Mouse (Mus musculus): ENCODE measurements around the gene Pvalb.

Gene Pvalb

GRCm38 (mm10) chr15:78206312-78206711 is at the start of gene Pvalb:
Gene Pvalb, minus strand, starts transcription at chr15:78206400.
- no peak for DNase-seq

GRCm38 (mm10) chr15:78254751-78255150 is 48.6 kb upstream of the Pvalb start:
- DNase-seq = no peak

GRCm38 (mm10) chr15:78248410-78248809 is 42.2 kb upstream of the Pvalb start:
- peak; percentile 42 to 50 for DNase-seq

- peak; percentile 51 to 60 for DNase-seq
Measured at GRCm38 (mm10) chr15:78247659-78248058, 41.5 kb upstream of the Pvalb start.

GRCm38 (mm10) chr15:78246143-78247116 is 40.2 kb upstream of the Pvalb start:
- peak in 1 of 2 experiments; percentile 24 for DNase-seq

- peak; percentile 59 to 74 for DNase-seq
Measured at GRCm38 (mm10) chr15:78244695-78245492, 38.7 kb upstream of the Pvalb start, which contains the start of gene Ncf4. Gene Ncf4, plus strand, starts transcription at chr15:78244801.

- DNase-seq = no peak
Measured at GRCm38 (mm10) chr15:78243774-78244173, 37.6 kb upstream of the Pvalb start.

GRCm38 (mm10) chr15:78243061-78243460 is 36.9 kb upstream of the Pvalb start:
- no peak for DNase-seq

- DNase-seq = no peak
Measured at GRCm38 (mm10) chr15:78241335-78241734, 35.1 kb upstream of the Pvalb start.

- DNase-seq = no peak
Measured at GRCm38 (mm10) chr15:78239956-78240617, 33.9 kb upstream of the Pvalb start.

GRCm38 (mm10) chr15:78239453-78239852 is 33.3 kb upstream of the Pvalb start:
- peak in 1 of 2 experiments; percentile 49 for DNase-seq

- DNase-seq = no peak
Measured at GRCm38 (mm10) chr15:78234823-78235509, 28.8 kb upstream of the Pvalb start.

- DNase-seq = no peak
Measured at GRCm38 (mm10) chr15:78231346-78232331, 25.4 kb upstream of the Pvalb start.

- DNase-seq = no peak
Measured at GRCm38 (mm10) chr15:78227816-78228215, 21.6 kb upstream of the Pvalb start.

GRCm38 (mm10) chr15:78215269-78215668 is 9.1 kb upstream of the Pvalb start:
- no peak for DNase-seq

- no peak for DNase-seq
Measured at GRCm38 (mm10) chr15:78211367-78211766, 5.2 kb upstream of the Pvalb start.

- no peak for DNase-seq
Measured at GRCm38 (mm10) chr15:78210203-78210602, 4.0 kb upstream of the Pvalb start.

- peak in 1 of 2 experiments; percentile 27 for DNase-seq
Measured at GRCm38 (mm10) chr15:78205192-78205591, 1.0 kb downstream of the Pvalb start.

- no peak for DNase-seq
Measured at GRCm38 (mm10) chr15:78204053-78204847, 1.9 kb downstream of the Pvalb start.

Data from lung, adult 18-20 months (tissue).